Mouse (Mus musculus) testis, adult 2 months (tissue): ENCODE data around the gene Rit1.

Experiments
- CTCF ChIP-seq: fragments of 200-500 bp; IDR thresholded peaks from 2 replicates; pipeline ENCODE4 v1.5.1; 2012; ENCODE audit warnings: low read depth, mild to moderate bottlenecking, inconsistent platforms, low read length, moderate library complexity; ENCODE audit not compliant: control insufficient read depth, insufficient read depth, insufficient replicate concordance
- POLR2A ChIP-seq: fragments of 200-500 bp; IDR thresholded peaks from 2 replicates; pipeline ENCODE4 v1.6.1; 2012; ENCODE audit warnings: low read depth, mild to moderate bottlenecking, inconsistent platforms, low read length, moderate library complexity; ENCODE audit not compliant: control insufficient read depth

DNA sequence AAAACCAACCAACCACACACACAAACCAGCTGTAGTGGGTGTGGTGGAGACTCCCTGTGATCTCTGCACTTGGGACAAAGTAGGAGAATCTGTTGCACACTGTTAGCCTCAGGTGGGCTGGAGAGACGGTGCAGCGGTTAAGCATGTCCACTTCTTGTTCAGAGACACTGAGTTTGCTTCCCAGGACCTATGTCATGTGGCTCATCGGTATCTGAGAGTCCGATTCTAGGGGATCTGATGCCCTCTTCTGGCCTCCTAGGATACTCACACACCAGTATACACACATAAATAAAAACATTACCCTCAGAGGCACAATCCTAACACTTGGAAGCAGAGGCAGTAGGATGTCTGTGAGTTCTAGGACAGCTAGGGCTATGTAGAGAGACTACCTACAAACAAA is 37.6 kb downstream of the Rit1 start:
- TF ChIP-seq CTCF (no peak), POLR2A (no peak)
